Mouse (Mus musculus): ENCODE data around the gene Mical3. TPM values are rescaled to one million over a fixed set of nuclear protein-coding genes. Genes with fewer than 3 reads are reported as not detected.

Gene Mical3
- total and polyA plus RNA-seq, 2 experiments from 2014 or later, result 25.0 to 83.4 TPM

GRCm38 (mm10) chr6:120960338-120961030 lies 170.3 kb downstream of the Mical3 start:
- peaks cover 60% of the 10 kb centered on the region for H3K36me3 ChIP-seq (ENCODE audit: insufficient read depth, low read length)
- WGBS, result 83% methylated on average over 9 of the region's 9 CpGs

GRCm38 (mm10) chr6:120957331-120957730 lies 173.5 kb downstream of the Mical3 start:
- no peak overlapping the region for H3K4me3 ChIP-seq (ENCODE audit: low read depth, low read length)
- TF ChIP-seq CTCF (IDR thresholded peaks at IDR 0.05), result no peak
- no peak overlapping the region for H3K4me2 ChIP-seq (ENCODE audit: low read depth, low read length, poor library complexity, severe bottlenecking)
- H3K27me3 ChIP-seq (ENCODE audit: insufficient read depth, low read length), result no peaks in the 10 kb centered on the region
- 87% methylated on average over 4 of the region's 4 CpGs for WGBS
- no peaks in the 10 kb centered on the region for H3K9me3 ChIP-seq (ENCODE audit: low read length)
- ATAC-seq (ENCODE audit: low FRiP score) (no peak), DNase-seq (ENCODE audit: low spot score) (no peak)
- H3K27ac ChIP-seq (ENCODE audit: low read depth, low read length), result no peak overlapping the region
- H3K36me3 ChIP-seq (ENCODE audit: insufficient read depth, low read length), result peaks cover 75% of the 10 kb centered on the region
- no peaks in the 10 kb centered on the region for H3K4me1 ChIP-seq (ENCODE audit: insufficient read depth, low read length)
- H3K9ac ChIP-seq (replicated peaks; ENCODE audit: low read length, poor library complexity, severe bottlenecking), result no peak overlapping the region

More at GRCm38 (mm10) chr6:120960338-120961030, 170.3 kb downstream of the Mical3 start:
- Histone ChIP-seq H3K27ac (ENCODE audit: low read depth, low read length) (no peak overlapping the region), H3K4me2 (ENCODE audit: low read depth, low read length, poor library complexity, severe bottlenecking) (no peak overlapping the region), H3K4me1 (ENCODE audit: insufficient read depth, low read length) (no peaks in the 10 kb centered on the region), H3K4me3 (ENCODE audit: low read depth, low read length) (no peak overlapping the region), H3K9ac (replicated peaks; ENCODE audit: low read length, poor library complexity, severe bottlenecking) (no peak overlapping the region), H3K9me3 (ENCODE audit: low read length) (no peaks in the 10 kb centered on the region), H3K27me3 (ENCODE audit: insufficient read depth, low read length) (no peaks in the 10 kb centered on the region)
- ATAC-seq (ENCODE audit: low FRiP score) (no peak), DNase-seq (ENCODE audit: low spot score) (no peak)
- no peak for TF ChIP-seq CTCF (IDR thresholded peaks at IDR 0.05)

GRCm38 (mm10) chr6:120956259-120957161 lies 174.3 kb downstream of the Mical3 start:
- H3K9me3 ChIP-seq (ENCODE audit: low read length), result no peaks in the 10 kb centered on the region
- no peak overlapping the region for H3K4me3 ChIP-seq (ENCODE audit: low read depth, low read length)
- H3K4me2 ChIP-seq (ENCODE audit: low read depth, low read length, poor library complexity, severe bottlenecking), result no peak overlapping the region
- H3K9ac ChIP-seq (replicated peaks; ENCODE audit: low read length, poor library complexity, severe bottlenecking), result no peak overlapping the region
- TF ChIP-seq CTCF (IDR thresholded peaks at IDR 0.05), result no peak
- no peaks in the 10 kb centered on the region for H3K4me1 ChIP-seq (ENCODE audit: insufficient read depth, low read length)
- peaks cover 77% of the 10 kb centered on the region for H3K36me3 ChIP-seq (ENCODE audit: insufficient read depth, low read length)
- no peak overlapping the region for H3K27ac ChIP-seq (ENCODE audit: low read depth, low read length)
- H3K27me3 ChIP-seq (ENCODE audit: insufficient read depth, low read length), result no peaks in the 10 kb centered on the region
- 93% methylated on average over 11 of the region's 11 CpGs for WGBS
- ATAC-seq (ENCODE audit: low FRiP score), result no peak
- DNase-seq (ENCODE audit: low spot score), result no peak

GRCm38 (mm10) chr6:120955215-120955614 lies 175.6 kb downstream of the Mical3 start:
- DNase-seq (ENCODE audit: low spot score) (no peak), ATAC-seq (ENCODE audit: low FRiP score) (no peak)
- Histone ChIP-seq H3K27me3 (ENCODE audit: insufficient read depth, low read length) (no peaks in the 10 kb centered on the region), H3K4me3 (ENCODE audit: low read depth, low read length) (no peak overlapping the region), H3K9ac (replicated peaks; ENCODE audit: low read length, poor library complexity, severe bottlenecking) (no peak overlapping the region), H3K9me3 (ENCODE audit: low read length) (no peaks in the 10 kb centered on the region), H3K4me2 (ENCODE audit: low read depth, low read length, poor library complexity, severe bottlenecking) (no peak overlapping the region), H3K36me3 (ENCODE audit: insufficient read depth, low read length) (peaks cover 76% of the 10 kb centered on the region), H3K27ac (ENCODE audit: low read depth, low read length) (no peak overlapping the region), H3K4me1 (ENCODE audit: insufficient read depth, low read length) (no peaks in the 10 kb centered on the region)
- WGBS, result 76% methylated on average over 3 of the region's 3 CpGs
- TF ChIP-seq CTCF (IDR thresholded peaks at IDR 0.05), result no peak

- TF ChIP-seq CTCF (IDR thresholded peaks at IDR 0.05), result no peak
- DNase-seq (ENCODE audit: low spot score) (no peak), ATAC-seq (ENCODE audit: low FRiP score) (no peak)
- Histone ChIP-seq H3K36me3 (ENCODE audit: insufficient read depth, low read length) (peaks cover 79% of the 10 kb centered on the region), H3K27me3 (ENCODE audit: insufficient read depth, low read length) (no peaks in the 10 kb centered on the region), H3K4me2 (ENCODE audit: low read depth, low read length, poor library complexity, severe bottlenecking) (no peak overlapping the region), H3K4me3 (ENCODE audit: low read depth, low read length) (no peak overlapping the region), H3K9ac (replicated peaks; ENCODE audit: low read length, poor library complexity, severe bottlenecking) (no peak overlapping the region), H3K9me3 (ENCODE audit: low read length) (no peaks in the 10 kb centered on the region), H3K4me1 (ENCODE audit: insufficient read depth, low read length) (no peaks in the 10 kb centered on the region), H3K27ac (ENCODE audit: low read depth, low read length) (no peak overlapping the region)
- 90% methylated on average over 8 of the region's 8 CpGs for WGBS
Measured at GRCm38 (mm10) chr6:120954241-120954640, 176.6 kb downstream of the Mical3 start.

GRCm38 (mm10) chr6:120952475-120952874 lies 178.3 kb downstream of the Mical3 start:
- H3K36me3 ChIP-seq (ENCODE audit: insufficient read depth, low read length), result peaks cover 78% of the 10 kb centered on the region
- 94% methylated on average over 6 of the region's 6 CpGs for WGBS
- H3K4me1 ChIP-seq (ENCODE audit: insufficient read depth, low read length), result no peaks in the 10 kb centered on the region
- no peak overlapping the region for H3K27ac ChIP-seq (ENCODE audit: low read depth, low read length)
- H3K4me2 ChIP-seq (ENCODE audit: low read depth, low read length, poor library complexity, severe bottlenecking), result no peak overlapping the region
- no peaks in the 10 kb centered on the region for H3K27me3 ChIP-seq (ENCODE audit: insufficient read depth, low read length)
- ATAC-seq (ENCODE audit: low FRiP score), result no peak
- DNase-seq (ENCODE audit: low spot score), result no peak
- no peak for TF ChIP-seq CTCF (IDR thresholded peaks at IDR 0.05)
- H3K4me3 ChIP-seq (ENCODE audit: low read depth, low read length), result no peak overlapping the region
- no peak overlapping the region for H3K9ac ChIP-seq (replicated peaks; ENCODE audit: low read length, poor library complexity, severe bottlenecking)
- no peaks in the 10 kb centered on the region for H3K9me3 ChIP-seq (ENCODE audit: low read length)
